Mouse (Mus musculus): ENCODE data around the gene Chst12. TPM values are rescaled to one million over a fixed set of nuclear protein-coding genes. Genes with fewer than 3 reads are reported as not detected.
A peak's percentile ranks its signal among the peaks of the same experiment; 100 is the strongest.

Gene Chst12
- polyA plus RNA-seq, 1 experiment from 2014 or later, result 8.9 TPM

DNA sequence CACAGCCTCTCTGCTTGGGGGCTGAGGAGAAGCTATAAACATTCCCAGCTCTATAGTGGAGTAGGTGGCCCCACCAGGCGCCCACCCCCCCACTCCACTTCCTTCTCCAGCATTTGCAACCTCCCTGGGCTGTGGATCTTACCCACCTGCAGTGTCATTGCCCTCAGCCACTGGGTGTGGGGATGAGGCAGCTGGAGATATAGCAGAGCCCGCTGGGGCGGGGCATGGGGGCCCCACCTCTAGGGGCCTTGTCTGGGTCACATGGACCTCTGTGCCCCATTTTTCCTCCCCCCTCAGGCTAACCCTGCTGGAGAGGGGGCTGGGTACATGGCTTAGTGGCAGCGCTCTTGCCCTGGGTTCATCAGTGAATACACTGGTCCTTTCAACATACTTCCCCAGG lies 59.5 kb downstream of the Chst12 start, which contains the start of gene Grifin:
TSS of gene Grifin (minus strand) at position 176 of the 400 bp plus-strand sequence.
- Histone ChIP-seq H3K36me3 (replicated peaks) (no peaks in the 10 kb centered on the region), H3K27ac (replicated peaks) (peak within 1 kb of the TSS; percentile 45), H3K4me2 (peak within 1 kb of the TSS; percentile 51), H3K9me3 (replicated peaks) (no peaks in the 10 kb centered on the region), H3K4me1 (replicated peaks) (peaks cover 55% of the 10 kb centered on the region), H3K9ac (no peak within 1 kb of the TSS), H3K27me3 (peaks cover 3% of the 10 kb centered on the region), H3K4me3 (replicated peaks) (no peak within 1 kb of the TSS)
- peak; percentile 83 for ATAC-seq (ENCODE audit: insufficient read depth)
- 32% methylated on average over 4 of the region's 4 CpGs for WGBS (ENCODE audit: insufficient replicate concordance)

DNA sequence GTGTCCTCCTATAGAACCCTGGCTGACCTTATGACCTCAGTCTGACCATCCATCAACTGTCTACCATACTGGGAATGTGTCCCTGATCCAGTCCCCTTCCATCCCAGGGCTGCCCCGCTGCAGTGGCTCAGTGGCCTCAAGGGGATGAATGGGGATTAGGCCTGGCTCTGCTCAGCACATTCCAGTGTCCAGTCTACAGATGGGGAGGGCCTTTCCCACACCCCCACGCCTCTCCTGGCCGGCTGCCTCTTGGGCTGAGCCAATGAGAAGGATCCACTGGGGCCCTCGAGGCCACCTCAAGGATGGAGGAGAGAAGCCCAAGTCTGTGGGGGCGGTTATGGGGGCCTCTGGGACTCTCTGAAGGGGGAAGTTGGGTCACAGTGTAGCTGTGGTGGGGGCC lies 60.1 kb downstream of the Chst12 start:
- no peaks in the 10 kb centered on the region for H3K9me3 ChIP-seq (replicated peaks)
- H3K9ac ChIP-seq, result no peak overlapping the region
- H3K27ac ChIP-seq (replicated peaks), result 0 out of 2 replicates have a peak overlapping the region, but pooled peaks have one; percentile 45
- peaks cover 55% of the 10 kb centered on the region for H3K4me1 ChIP-seq (replicated peaks)
- no peak overlapping the region for H3K4me3 ChIP-seq (replicated peaks)
- ATAC-seq (ENCODE audit: insufficient read depth), result 0 out of 2 replicates have a peak, but pooled peaks have one; percentile 0
- H3K36me3 ChIP-seq (replicated peaks), result no peaks in the 10 kb centered on the region
- WGBS (ENCODE audit: insufficient replicate concordance), result 55% methylated on average over 5 of the region's 5 CpGs
- no peak overlapping the region for H3K4me2 ChIP-seq
- peaks cover 3% of the 10 kb centered on the region for H3K27me3 ChIP-seq

- Histone ChIP-seq H3K9ac (no peak overlapping the region), H3K27me3 (peaks cover 3% of the 10 kb centered on the region), H3K4me2 (no peak overlapping the region), H3K4me1 (replicated peaks) (peaks cover 55% of the 10 kb centered on the region), H3K36me3 (replicated peaks) (no peaks in the 10 kb centered on the region), H3K9me3 (replicated peaks) (no peaks in the 10 kb centered on the region), H3K27ac (replicated peaks) (no peak overlapping the region), H3K4me3 (replicated peaks) (no peak overlapping the region)
- WGBS (ENCODE audit: insufficient replicate concordance), result 59% methylated on average over 6 of the region's 6 CpGs
- ATAC-seq (ENCODE audit: insufficient read depth), result no peak
Observed at GRCm38 (mm10) chr5:140565856-140566255, 60.5 kb downstream of the Chst12 start.

DNA sequence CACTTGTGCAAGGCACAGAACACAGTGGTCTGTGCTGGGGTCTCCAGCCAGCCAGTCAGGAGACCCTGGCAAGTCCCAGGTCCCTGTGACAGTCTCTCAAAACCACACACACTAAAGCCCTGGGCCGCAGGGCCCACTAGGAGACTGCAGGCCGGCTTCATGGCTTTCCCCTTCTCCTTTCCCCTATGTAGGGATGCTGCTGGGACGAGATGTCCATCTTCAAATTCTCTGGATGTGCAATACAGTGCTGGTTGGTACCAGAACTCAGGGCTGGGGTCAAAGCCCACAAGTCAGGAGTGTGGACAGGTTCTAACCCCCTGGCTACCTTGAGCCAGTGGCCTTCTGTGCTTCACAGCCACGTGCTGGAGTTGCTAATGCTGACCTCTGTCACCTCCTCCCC lies 60.9 kb downstream of the Chst12 start:
- no peak overlapping the region for H3K9ac ChIP-seq
- no peak overlapping the region for H3K4me3 ChIP-seq (replicated peaks)
- 66% methylated on average over 4 of the region's 4 CpGs for WGBS (ENCODE audit: insufficient replicate concordance)
- H3K27ac ChIP-seq (replicated peaks), result no peak overlapping the region
- H3K4me1 ChIP-seq (replicated peaks), result peaks cover 55% of the 10 kb centered on the region
- H3K27me3 ChIP-seq, result peaks cover 3% of the 10 kb centered on the region
- no peaks in the 10 kb centered on the region for H3K36me3 ChIP-seq (replicated peaks)
- H3K9me3 ChIP-seq (replicated peaks), result no peaks in the 10 kb centered on the region
- no peak overlapping the region for H3K4me2 ChIP-seq
- no peak for ATAC-seq (ENCODE audit: insufficient read depth)

GRCm38 (mm10) chr5:140567321-140567720 lies 62.0 kb downstream of the Chst12 start:
- Histone ChIP-seq H3K27ac (replicated peaks) (peak overlapping the region; percentile 61), H3K9ac (no peak overlapping the region), H3K36me3 (replicated peaks) (no peaks in the 10 kb centered on the region), H3K4me3 (replicated peaks) (no peak overlapping the region), H3K4me2 (no peak overlapping the region; the same call in 1 of the 2 replicates), H3K9me3 (replicated peaks) (no peaks in the 10 kb centered on the region), H3K4me1 (replicated peaks) (peaks cover 55% of the 10 kb centered on the region), H3K27me3 (peaks cover 3% of the 10 kb centered on the region)
- WGBS (ENCODE audit: insufficient replicate concordance), result 40% methylated on average over 11 of the region's 11 CpGs
- ATAC-seq (ENCODE audit: insufficient read depth), result peak; percentile 42

DNA sequence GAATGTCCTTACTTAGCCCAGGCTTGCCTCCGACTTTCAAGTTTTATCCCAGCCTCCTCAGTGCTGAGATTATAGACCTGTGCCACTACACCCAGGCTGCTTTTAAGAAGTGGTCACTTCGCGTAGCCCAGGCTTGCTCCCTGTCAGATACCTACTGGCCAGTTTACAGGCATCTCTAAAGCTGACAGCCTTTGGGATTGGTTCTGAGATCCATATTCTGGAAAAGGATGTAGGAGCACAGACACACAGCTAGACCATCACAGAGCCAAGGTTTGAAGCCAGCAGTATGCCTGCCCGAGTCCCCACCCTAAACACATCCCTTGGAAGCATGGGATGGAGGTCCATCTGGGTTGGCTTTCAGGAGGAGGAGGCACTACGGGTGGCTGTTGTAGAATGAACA lies 62.4 kb downstream of the Chst12 start:
- H3K9ac ChIP-seq, result no peak overlapping the region
- H3K4me3 ChIP-seq (replicated peaks), result no peak overlapping the region
- H3K27me3 ChIP-seq, result peaks cover 3% of the 10 kb centered on the region
- 71% methylated on average over 5 of the region's 5 CpGs for WGBS (ENCODE audit: insufficient replicate concordance)
- ATAC-seq (ENCODE audit: insufficient read depth), result no peak
- H3K36me3 ChIP-seq (replicated peaks), result no peaks in the 10 kb centered on the region
- H3K4me1 ChIP-seq (replicated peaks), result peaks cover 55% of the 10 kb centered on the region
- H3K9me3 ChIP-seq (replicated peaks), result no peaks in the 10 kb centered on the region
- peak overlapping the region; percentile 46 for H3K27ac ChIP-seq (replicated peaks)
- no peak overlapping the region for H3K4me2 ChIP-seq

DNA sequence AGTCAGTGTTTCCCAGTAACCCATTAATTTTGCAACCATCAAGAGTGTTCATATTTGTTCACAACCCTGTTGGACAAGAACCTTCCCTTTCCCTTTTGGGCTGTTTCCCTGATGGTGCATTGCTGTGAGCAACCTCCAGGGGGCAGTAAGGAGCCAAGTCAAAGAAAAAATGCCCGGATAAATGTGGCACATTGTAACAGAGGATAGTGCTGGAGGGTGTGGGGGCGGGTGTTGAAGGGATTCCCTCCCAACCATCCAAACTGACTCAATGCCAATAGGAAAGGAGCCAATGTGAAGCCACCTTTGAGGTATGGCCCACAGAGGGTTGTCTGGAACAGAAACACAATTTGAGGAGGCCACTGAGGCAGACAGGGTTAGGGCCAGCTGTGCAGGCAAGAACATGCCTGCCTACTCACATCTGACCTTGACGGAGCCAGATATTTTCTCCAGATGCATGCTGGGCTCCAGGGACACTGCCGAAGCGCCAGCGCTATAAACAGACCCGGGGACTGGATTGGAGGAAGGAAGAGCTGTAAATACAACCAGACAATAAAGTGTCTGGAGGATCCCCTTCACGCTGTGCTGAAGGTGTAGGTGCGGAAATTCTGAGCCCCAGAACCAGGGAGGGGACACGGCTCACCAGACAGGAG lies 63.1 kb downstream of the Chst12 start:
- no peaks in the 10 kb centered on the region for H3K36me3 ChIP-seq (replicated peaks)
- ATAC-seq (ENCODE audit: insufficient read depth), result no peak
- no peaks in the 10 kb centered on the region for H3K27me3 ChIP-seq
- peak overlapping the region; percentile 23; the same call in 1 of the 2 replicates for H3K4me2 ChIP-seq
- peak overlapping the region; percentile 42; the same call in 1 of the 2 replicates for H3K27ac ChIP-seq (replicated peaks)
- H3K9ac ChIP-seq, result no peak overlapping the region
- 26% methylated on average over 10 of the region's 10 CpGs for WGBS (ENCODE audit: insufficient replicate concordance)
- no peaks in the 10 kb centered on the region for H3K9me3 ChIP-seq (replicated peaks)
- H3K4me1 ChIP-seq (replicated peaks), result peaks cover 53% of the 10 kb centered on the region
- H3K4me3 ChIP-seq (replicated peaks), result no peak overlapping the region

- Histone ChIP-seq H3K4me1 (replicated peaks) (peaks cover 47% of the 10 kb centered on the region), H3K27ac (replicated peaks) (no peak overlapping the region), H3K27me3 (no peaks in the 10 kb centered on the region), H3K36me3 (replicated peaks) (no peaks in the 10 kb centered on the region), H3K4me2 (no peak overlapping the region), H3K4me3 (replicated peaks) (no peak overlapping the region), H3K9me3 (replicated peaks) (no peaks in the 10 kb centered on the region), H3K9ac (no peak overlapping the region)
- WGBS (ENCODE audit: insufficient replicate concordance), result 79% methylated on average over 16 of the region's 16 CpGs
- no peak for ATAC-seq (ENCODE audit: insufficient read depth)
Observed at GRCm38 (mm10) chr5:140569032-140569595, 63.8 kb downstream of the Chst12 start.

GRCm38 (mm10) chr5:140570223-140570870 lies 65.0 kb downstream of the Chst12 start:
- no peak overlapping the region for H3K4me3 ChIP-seq (replicated peaks)
- H3K4me1 ChIP-seq (replicated peaks), result peaks cover 36% of the 10 kb centered on the region
- no peaks in the 10 kb centered on the region for H3K27me3 ChIP-seq
- 74% methylated on average over 13 of the region's 13 CpGs for WGBS (ENCODE audit: insufficient replicate concordance)
- no peak overlapping the region for H3K9ac ChIP-seq
- no peaks in the 10 kb centered on the region for H3K9me3 ChIP-seq (replicated peaks)
- H3K4me2 ChIP-seq, result no peak overlapping the region
- H3K27ac ChIP-seq (replicated peaks), result no peak overlapping the region
- ATAC-seq (ENCODE audit: insufficient read depth), result no peak
- no peaks in the 10 kb centered on the region for H3K36me3 ChIP-seq (replicated peaks)

DNA sequence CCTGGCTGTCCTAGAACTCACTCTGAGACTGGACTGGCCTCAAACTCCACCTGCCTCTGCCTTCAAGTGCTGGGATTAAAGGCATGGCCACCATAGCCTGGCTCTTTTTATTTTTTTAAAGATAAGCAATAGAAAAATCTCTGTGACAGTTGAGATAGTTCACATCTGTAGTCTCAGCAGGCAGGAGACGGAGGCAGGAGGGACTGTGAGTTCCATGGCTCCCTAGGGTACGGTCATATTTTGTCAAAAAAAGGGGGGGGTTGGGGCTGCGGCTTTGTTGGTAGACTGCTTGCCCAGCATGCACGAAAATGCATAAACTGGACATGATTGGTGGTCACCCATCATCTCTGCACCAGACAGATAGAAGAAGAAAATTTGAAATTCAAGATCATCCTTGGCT lies 65.9 kb downstream of the Chst12 start:
- no peak for ATAC-seq (ENCODE audit: insufficient read depth)
- no peaks in the 10 kb centered on the region for H3K9me3 ChIP-seq (replicated peaks)
- H3K4me3 ChIP-seq (replicated peaks), result no peak overlapping the region
- H3K4me1 ChIP-seq (replicated peaks), result peaks cover 31% of the 10 kb centered on the region
- H3K4me2 ChIP-seq, result no peak overlapping the region
- H3K9ac ChIP-seq, result no peak overlapping the region
- 52% methylated on average over 4 of the region's 4 CpGs for WGBS (ENCODE audit: insufficient replicate concordance)
- no peak overlapping the region for H3K27ac ChIP-seq (replicated peaks)
- no peaks in the 10 kb centered on the region for H3K36me3 ChIP-seq (replicated peaks)
- H3K27me3 ChIP-seq, result no peaks in the 10 kb centered on the region

DNA sequence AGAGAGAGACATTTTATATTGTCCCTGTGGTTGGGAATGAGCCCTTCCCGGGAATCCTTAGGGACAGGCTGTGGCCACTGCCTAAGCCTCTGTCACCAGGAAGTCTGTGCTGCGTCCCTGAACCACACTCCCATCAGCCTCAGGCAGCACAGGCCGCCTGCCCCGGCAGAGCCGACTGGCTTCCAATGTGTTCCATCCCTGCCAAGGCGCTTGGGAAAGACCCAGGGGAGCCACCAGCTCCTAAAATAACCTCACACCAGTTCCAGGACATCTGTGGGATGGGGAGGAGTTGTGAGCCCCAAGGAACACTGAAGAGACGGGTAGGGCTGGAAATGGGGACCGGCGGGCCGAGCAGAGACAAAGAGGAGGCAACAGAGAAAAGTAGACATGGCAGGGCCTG lies 66.3 kb downstream of the Chst12 start:
- whole genome bisulfite sequencing (ENCODE audit: insufficient replicate concordance), result 70% methylated on average over 10 of the region's 10 CpGs
- Histone ChIP-seq H3K4me2 (no peak overlapping the region), H3K27me3 (no peaks in the 10 kb centered on the region), H3K4me3 (replicated peaks) (no peak overlapping the region), H3K4me1 (replicated peaks) (peaks cover 26% of the 10 kb centered on the region), H3K27ac (replicated peaks) (no peak overlapping the region), H3K9ac (no peak overlapping the region), H3K36me3 (replicated peaks) (no peaks in the 10 kb centered on the region), H3K9me3 (replicated peaks) (no peaks in the 10 kb centered on the region)
- ATAC-seq (ENCODE audit: insufficient read depth), result no peak
